Mouse (Mus musculus) embryonic fibroblast, embryonic 13.5 days (primary cell): ENCODE results near the gene Rai2.

Experiments
- CTCF ChIP-seq: IDR thresholded peaks from 2 replicates; pipeline ENCODE4 v1.5.1; 2011; ENCODE audit warnings: mild to moderate bottlenecking, control low read depth, low read length, moderate library complexity, borderline replicate concordance; ENCODE audit not compliant: insufficient read depth
- POLR2A ChIP-seq: IDR thresholded peaks from 2 replicates; pipeline ENCODE4 v1.6.1; 2011; ENCODE audit warnings: low read depth, mild to moderate bottlenecking, control low read depth, low read length, moderate library complexity

DNA sequence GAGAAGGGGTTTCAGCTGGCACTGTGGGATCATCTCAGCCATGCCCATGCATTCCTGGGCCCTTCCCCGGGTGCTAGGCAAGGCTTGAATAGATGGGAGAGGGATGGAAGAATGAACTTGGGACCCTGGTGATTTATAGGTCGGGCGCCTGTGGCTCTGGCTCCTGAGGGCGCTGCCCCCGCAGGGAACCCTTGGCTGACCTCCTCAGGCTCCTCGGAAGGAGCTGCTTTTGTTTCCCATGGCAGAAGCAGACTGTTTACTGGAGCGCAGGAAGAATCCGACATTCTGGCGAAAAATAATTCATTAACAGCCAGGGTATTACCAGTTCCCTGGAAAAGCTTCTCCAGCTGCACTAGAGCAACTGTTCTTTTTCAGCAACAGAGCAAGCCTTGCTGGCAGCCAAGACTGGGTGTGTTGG lies 6.5 kb downstream of the Rai2 start:
- TF ChIP-seq CTCF: no peak
- TF ChIP-seq POLR2A: no peak
